Mouse (Mus musculus): ENCODE measurements around the gene Timm22.

DNA sequence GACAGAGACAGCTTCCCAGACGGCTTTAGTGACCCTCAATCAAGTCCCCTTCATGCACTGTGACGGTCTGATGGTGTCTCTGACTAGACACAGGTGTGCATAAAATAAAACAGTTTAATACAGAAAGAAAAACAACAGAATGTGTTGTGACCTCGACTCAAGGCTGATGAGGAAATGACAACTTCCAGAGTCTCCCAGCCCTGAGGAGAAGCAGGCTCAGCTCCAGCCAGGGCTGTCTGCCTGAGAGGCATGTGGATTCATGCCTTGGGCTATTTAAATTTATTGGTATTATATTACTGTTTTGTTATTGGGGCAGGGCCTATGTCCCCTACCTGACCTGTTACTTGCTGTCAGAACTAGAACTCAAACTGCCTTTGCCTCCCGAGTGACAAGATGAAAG lies 45.3 kb upstream of the Timm22 start:
- TF ChIP-seq CTCF (IDR thresholded peaks at IDR 0.05; ENCODE audit: extremely low read depth, insufficient read depth, insufficient read length, insufficient replicate concordance) (no peak), POLR2A (IDR thresholded peaks at IDR 0.05; ENCODE audit: low read depth, low read length) (no peak)
